Mouse (Mus musculus): ENCODE data around the gene Slc39a11.

Gene Slc39a11

GRCm38 (mm10) chr11:113214741-113215140 lies 435.1 kb downstream of the Slc39a11 start:
- no peak for DNase-seq

GRCm38 (mm10) chr11:113212390-113213025 lies 437.4 kb downstream of the Slc39a11 start:
- DNase-seq = no peak

GRCm38 (mm10) chr11:113209220-113209878 lies 440.5 kb downstream of the Slc39a11 start:
- no peak for DNase-seq

GRCm38 (mm10) chr11:113208521-113209072 lies 441.3 kb downstream of the Slc39a11 start:
- no peak for DNase-seq

- DNase-seq = no peak
Observed at GRCm38 (mm10) chr11:113207966-113208365, 441.9 kb downstream of the Slc39a11 start.

GRCm38 (mm10) chr11:113206099-113206498 lies 443.8 kb downstream of the Slc39a11 start:
- DNase-seq = no peak

GRCm38 (mm10) chr11:113203008-113203407 lies 446.9 kb downstream of the Slc39a11 start:
- DNase-seq = no peak

GRCm38 (mm10) chr11:113201470-113201997 lies 448.3 kb downstream of the Slc39a11 start:
- DNase-seq = peak; percentile 84

GRCm38 (mm10) chr11:113200901-113201300 lies 449.0 kb downstream of the Slc39a11 start:
- no peak for DNase-seq

GRCm38 (mm10) chr11:113198586-113198985 lies 451.3 kb downstream of the Slc39a11 start:
- no peak for DNase-seq

GRCm38 (mm10) chr11:113197624-113198023 lies 452.3 kb downstream of the Slc39a11 start:
- no peak for DNase-seq

- no peak for DNase-seq
Observed at GRCm38 (mm10) chr11:113196234-113197007, 453.5 kb downstream of the Slc39a11 start.

Data from lung, postnatal 10 days (tissue).